Mouse (Mus musculus): ENCODE measurements around the gene Mroh2b. TPM values are rescaled to one million over a fixed set of nuclear protein-coding genes. Genes with fewer than 3 reads are reported as not detected.

The Mroh2b gene
- not detected in 2 replicates for polyA plus RNA-seq (2012; rRNA removed)

GRCm38 (mm10) chr15:4898437-4898836 lies at the start of gene Mroh2b:
Gene Mroh2b (plus strand): TSS chr15:4898737.

Other genes starting within 250 kb of the Mroh2b start
- 0.10 TPM in 1 of 2 replicates, not detected in the other for gene C6, start 171.6 kb upstream of the Mroh2b start, polyA plus RNA-seq (2012; rRNA removed)
- gene C7, start 165.0 kb downstream of the Mroh2b start, polyA plus RNA-seq (2012; rRNA removed): 0.14 and 0.55 TPM in 2 replicates
- 0.59 and 0.88 TPM in 2 replicates for gene Card6, start 209.8 kb downstream of the Mroh2b start, polyA plus RNA-seq (2012; rRNA removed)
- gene Rpl37, start 217.9 kb downstream of the Mroh2b start, polyA plus RNA-seq (2012; rRNA removed): 104 and 107 TPM in 2 replicates
- gene Prkaa1, start 245.1 kb downstream of the Mroh2b start, polyA plus RNA-seq (2012; rRNA removed): 0.46 and 0.84 TPM in 2 replicates